Mouse (Mus musculus) ES-CJ7 (cell line): ENCODE measurements around the gene Dhx36.

Source experiments
- DNase-seq: peaks from one replicate; pipeline ENCODE4 v3.0.0; 2011; ENCODE audit warnings: low read depth, low spot score

Dhx36 gene

DNA sequence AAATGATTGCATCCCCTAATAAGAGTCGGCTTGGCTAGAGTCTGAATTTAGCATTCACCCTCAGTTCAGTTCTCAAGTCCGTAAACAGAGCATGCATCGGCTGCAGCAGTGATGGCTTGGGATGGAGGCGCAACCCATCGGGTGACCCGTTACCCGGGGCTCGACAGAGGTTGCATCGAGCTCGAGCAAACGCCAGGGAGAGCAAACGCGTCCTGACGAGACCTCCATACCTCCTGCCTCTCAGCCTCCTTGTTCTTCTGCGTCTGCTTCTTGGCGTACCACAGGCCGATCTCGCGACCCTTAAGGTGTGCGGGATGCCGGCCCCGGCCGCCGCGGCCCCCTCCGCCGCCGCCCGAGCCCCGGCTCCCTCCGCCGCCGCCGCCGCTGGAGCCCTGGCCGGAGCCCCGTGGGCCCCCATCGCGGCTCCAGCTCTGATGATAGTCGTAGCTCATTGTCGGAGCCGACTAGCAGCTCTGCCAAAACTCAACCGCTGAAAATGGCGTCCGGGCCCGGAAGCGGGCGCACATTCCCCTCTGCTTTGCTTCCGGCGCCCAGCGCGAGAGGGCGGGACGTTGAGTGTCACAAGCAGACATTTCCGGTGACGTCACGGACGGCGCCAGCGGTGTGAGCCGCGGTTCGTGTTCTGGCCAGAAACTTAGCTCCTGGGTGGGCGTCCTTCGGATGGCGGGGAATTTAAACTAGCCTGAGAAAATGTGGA, at the start of gene Dhx36:
TSS of gene Dhx36 (minus strand) at position 517 of the 718 bp plus-strand sequence.
- DNase-seq, result peak; percentile 95

DNA sequence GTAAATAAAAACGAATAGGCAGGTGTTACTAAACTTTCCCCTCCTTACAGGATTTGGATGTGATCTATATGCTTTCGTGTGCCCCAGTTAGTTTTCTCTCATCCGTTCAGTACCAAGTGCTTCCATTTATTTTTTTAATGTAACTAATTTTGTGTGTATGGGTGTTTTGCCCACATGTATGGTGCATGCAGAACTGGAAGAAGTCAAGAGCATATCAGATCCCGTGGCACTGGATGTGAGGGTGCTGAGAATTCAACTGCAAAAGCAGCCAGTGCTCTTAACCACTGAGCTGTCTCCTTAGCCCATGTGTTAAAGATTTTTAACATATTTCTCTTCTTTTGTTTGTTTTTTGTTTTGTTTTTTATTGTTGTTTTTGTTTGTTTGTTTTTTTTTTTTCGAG, 20.8 kb upstream of the Dhx36 start:
- no peak for DNase-seq

DNA sequence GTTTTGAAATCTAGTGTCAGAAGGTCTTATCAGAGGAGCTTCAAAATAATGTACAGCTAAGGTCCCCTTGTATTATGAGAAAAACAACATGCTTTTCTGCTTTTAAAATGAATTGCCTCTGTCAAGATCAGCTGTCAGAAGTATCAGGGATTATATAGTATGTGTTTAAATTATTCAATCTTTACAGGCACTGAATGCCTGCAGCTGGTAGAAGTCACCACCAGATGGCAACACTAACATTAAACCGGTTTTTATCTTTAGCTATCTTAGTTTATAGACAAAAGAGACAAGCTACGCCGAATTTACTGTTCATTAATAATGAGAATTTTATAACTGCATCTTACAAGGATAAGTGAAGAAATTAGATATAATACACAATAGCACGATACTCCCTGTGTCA, 20.4 kb upstream of the Dhx36 start:
- DNase-seq, result peak; percentile 7

DNA sequence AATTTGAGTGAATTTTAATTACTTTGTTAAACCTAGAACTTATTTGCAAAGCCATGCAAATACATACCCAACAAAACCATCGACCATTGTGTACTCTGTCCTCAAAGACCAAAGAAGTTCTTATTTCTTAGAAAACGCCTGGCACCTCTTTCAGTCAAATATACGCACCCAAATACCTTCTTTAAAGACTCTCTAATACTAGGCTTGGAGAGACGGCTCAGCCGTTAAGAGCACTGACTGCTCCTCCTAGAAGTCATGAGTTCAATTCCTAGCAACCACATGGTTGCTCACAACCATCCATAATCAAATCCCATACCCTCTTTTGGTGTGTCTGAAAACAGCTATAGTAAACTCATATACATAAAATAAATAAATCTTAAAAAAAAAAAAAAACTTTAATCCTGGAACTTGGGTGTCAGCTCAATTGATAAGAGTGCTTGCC, 423 bp upstream of the Dhx36 start:
- no peak for DNase-seq

DNA sequence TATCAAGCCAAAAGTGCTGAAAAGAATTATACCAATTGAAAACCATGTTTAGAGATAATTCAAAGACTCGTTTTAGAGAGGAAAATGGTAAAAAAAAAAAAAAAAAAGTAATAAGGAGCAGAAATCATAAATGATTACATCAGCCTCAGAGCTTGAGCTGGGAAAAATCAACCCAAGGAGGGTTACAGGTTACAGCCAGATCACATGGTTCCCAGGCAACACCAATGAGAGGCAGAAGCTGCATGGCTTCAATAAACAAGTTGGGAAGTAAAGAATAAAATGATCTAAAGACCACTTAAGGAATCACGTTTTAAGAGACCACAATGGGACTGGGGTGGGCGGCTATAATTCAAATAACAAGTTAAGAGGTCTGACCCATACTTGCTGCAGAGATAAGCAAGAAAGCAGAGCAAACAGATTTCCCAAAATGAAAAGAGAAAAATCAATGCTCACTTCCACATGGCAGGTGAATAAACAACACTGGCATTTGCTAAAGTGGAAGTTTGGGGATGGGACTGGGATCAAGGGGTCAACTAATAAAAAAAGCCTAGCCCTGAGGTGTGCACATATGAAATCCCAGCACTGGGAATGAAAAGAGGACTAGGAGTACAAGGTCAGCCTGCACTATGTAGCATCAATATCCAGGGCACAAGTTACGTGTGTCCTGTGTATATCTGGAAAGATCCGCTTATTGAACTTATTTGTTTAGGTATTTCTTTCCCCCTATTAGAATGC, 1.5 kb downstream of the Dhx36 start:
- no peak for DNase-seq

DNA sequence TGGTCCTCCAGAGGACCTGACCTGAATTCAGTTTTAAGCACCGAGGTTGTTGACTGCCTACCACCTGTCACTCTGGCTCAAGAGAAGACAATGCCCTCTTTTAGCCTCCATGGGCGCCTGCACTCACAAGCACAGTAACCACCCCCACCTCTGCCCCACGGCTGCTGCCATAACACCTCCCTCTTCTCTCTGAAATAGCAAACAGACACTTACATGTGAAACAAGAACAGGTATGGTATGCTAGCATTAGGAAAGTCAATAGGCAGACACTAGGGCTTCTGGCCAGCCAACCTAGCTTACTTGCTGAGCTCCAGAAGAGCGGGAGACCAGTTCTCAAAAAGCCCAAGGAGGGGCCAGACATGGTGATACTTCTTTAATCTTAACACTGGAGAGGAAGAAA, 7.5 kb downstream of the Dhx36 start:
- DNase-seq, result no peak

DNA sequence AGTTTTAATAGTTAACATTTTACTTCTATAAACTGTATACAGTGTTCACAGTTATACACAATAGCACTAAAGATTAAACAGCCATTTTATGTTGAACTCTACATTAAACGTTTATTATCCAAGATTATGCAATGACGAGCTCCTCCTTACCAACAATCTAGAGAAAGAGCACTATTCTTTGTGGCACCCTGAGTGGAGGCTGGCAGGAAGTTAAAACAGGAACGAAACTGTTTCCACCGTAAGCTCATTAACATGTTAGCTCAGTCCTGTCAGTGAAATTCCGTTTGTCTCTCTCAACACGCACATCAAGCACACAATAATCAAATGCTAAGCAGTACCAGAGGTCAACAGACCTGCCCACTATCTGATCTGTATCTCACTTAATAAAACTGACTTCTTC, 14.2 kb downstream of the Dhx36 start:
- no peak for DNase-seq

DNA sequence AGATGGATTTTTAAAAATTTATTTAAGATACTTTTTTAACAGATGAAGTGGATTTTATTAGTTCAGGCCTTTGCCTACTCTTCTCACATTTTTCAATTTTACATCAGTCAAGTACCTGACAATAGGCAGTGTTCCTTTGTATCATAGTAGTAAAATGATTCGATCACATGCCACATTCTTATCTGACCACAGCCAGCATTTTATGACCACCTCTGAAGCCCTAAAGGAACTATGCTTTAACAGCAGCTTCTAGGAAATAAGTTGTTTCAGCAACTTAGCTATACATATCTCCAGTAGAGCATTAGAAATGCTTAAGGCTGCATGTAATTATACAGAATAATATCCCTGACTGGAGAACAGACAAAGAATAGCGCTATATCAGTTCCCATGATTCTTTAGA, 22.5 kb downstream of the Dhx36 start:
- no peak for DNase-seq

DNA sequence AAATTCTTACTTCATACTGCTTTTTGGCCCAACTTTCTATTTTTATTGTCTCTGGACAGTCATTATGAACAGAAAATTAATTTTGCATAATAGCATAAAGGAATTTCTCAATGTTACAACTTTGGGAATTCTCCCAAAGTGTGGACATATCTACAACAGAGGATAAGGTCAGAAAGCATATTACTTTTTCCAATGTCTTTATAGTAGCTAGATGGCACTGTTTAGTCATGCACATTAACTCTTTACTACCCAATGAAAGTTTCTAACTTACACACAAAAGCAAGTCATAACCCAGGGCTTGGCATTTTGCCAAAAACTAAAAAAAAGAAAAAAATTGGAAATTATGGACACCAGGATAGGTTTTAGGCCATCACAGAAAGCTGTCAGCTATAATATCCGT, 36.6 kb downstream of the Dhx36 start:
- DNase-seq, result no peak

DNA sequence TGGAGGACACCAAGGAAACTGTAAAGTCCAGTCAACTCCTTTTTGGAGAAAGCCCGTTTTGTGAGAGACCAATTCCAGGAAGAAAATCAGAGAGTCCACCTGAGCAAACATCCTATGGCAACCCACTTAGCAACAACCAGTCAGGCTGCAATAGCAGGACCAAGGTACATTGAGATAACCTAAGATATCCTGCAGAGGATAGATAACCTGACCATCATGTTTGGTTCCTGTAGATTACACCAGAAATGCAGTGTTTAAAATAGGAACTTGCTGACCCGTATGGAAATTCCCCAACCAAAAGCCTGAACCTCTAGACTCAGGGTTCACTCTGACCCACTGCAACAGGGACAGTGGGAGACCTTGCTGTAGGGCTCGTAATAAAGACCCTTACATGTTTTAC, 42.5 kb downstream of the Dhx36 start:
- no peak for DNase-seq

DNA sequence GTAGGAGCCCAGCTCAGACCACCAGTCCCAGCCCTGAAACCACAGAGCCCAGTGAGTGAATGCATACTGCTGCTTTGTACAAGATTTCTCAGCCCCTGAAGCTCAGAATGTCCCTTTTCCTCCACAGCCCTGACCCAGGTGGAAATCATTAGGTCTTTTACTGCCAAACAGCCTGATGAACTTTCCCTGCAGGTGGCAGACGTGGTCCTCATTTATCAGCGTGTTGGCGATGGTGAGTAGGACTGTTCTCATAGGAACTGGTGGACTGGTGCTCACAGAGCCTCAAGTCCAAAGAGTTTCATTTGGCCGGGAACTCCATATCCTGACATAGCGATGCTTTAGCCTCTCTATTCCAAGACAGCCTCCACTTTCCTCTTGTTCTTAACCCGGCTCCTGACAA, 47.3 kb downstream of the Dhx36 start:
- DNase-seq, result no peak

DNA sequence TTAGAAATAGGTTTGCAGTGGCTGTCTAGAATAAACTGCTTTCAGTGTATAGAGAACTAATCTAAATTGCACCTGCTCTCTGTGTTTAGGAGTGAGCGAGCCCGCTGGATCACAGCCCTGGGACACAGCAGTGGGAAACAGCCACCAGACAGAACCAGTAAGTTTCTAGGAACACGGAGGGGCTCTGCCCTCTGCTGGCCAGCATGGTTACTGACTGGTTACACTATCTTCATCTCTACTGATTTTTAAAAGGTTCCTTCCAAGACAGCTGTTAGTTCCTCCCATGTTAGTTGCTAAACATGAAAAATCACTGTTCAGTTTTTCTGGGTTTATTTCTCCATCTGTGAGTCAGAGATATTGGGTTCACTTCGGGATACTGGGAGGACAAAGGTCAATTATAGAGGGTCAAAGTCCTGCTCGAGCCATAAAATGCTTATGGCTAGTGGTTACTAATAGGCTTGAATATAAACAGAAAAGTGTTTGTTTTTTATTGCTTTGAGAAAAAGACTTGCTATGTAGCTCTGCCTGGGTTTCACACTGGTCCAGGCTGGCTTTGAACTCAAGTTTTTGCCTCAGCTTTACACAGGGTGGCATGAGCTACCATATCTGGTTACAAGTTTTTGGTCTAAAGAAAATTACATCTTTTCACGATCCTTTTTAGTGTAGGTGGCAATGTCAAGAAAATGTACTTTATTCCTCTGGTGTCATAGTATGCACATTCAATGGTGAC, 48.4 kb downstream of the Dhx36 start:
- DNase-seq, result peak; percentile 52

DNA sequence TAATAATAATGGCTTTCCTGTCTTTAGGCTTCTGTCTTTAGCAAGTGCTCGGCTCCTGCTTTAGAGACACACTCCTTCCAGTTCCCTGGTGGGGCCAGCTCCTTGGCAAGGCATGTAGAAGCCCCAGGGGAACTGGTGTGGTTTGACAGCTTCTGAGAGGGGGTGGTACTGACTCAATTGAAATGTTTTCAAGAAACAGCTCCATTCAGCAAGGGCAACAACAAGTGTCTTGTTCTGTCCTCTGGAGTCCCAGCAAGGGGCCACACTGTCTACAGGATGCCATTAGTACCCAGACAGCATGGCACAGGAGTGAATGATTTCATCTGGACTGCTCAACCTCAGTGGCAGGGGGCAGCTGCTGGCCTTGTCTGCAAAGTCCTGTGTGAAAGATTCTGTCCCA, 51.0 kb downstream of the Dhx36 start:
- DNase-seq, result no peak

DNA sequence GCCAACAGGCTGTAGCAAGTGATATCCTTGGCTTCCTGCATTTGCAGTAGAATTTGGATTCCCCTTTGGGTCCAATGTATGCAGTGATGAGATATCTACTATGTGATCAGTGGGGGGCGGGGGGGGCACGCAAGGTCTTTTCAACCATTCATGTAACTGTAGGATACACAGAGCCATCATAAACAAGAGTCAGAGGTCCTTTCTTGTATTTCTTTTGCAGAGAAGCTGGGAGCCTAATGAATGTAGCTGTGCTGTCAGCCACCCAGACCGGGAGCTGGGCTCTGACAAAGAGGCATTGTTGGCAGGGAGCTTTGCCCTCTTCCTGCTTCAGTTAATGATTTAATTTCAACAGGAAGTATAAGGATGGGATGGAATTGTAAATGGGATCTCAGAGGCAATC, 52.7 kb downstream of the Dhx36 start:
- no peak for DNase-seq

DNA sequence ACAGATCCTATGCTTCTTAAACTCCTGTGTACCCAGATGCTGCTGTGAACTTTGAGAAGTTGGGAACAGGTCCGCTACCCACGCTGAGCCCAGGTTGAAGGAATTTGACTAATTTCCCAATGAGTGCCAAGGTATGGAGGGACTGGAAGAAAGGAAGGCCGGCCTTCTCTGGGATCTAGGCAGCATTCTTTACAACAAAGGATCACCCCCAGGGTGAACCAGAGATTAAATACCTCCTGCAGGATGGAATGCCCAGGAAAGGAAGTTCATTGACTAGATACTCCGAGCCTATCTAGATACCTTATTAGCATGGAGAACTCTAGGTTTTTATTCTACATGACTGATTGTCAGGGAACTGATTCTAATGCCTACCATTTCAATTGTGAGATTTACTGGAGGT, 53.8 kb downstream of the Dhx36 start:
- no peak for DNase-seq

DNA sequence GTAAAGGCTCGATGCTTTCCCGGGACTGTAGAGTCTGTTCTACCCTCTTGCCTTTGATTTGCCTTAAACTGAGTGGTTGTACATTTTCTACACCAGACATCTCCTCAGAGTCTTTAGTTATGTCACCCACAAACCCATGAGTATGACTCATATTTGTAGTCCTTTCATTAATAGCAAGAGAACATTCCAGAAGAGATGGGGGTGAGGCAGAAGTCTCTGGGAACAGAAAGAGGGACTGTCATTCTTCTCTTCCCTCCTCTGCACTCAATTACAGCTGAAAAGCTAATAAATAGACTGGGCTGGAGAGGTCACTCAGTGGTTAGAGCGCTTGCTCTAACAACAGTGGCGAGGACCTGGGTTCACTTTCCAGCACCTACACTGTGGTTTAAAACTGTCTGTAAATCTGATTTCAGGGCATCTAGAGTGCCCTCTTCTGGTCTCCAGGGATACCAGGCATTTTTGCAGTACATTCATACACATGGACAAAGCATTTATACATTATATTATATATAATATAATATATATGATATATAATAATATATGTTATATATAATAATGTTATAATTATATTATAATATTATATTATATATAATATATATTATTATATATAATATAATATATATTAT, 56.8 kb downstream of the Dhx36 start:
- peak; percentile 19 for DNase-seq

DNA sequence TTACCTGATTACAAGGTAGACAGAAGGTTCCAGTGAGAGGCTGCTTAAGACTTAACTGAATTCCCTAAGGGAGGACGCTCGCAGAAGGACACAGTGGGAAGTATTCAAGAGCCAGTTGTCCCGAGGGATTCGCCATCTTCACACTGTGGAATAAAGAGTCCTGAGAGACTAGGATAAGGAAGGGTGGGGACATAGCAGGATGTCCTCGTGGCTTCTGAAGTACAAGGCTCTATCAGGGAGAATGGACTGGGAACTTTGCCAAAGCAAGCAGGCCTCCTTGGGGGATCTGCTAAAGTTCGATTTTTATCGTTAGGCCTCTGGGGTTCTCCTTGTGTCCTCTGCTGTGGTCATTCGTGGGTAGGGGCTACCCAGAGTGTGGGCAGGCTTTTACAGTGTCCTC, 59.7 kb downstream of the Dhx36 start:
- no peak for DNase-seq

DNA sequence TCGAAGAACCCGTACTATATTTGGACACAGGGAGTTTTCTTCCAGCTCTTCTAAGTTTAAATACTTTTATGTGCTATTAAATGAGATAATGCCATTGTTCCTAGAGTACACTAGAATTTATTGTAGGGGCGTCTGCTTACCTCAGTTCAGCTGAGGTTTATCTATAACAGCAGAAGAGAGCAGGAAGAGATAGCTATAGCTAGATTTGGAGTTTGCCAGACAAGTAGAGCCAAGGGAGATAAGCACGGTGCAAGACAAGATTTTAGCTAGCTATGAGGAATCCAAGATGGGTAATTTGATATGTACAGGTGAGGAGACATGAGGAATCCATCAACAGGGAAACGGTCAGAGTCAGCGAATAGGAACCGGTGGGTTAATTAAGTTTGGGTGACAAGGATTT, 60.5 kb downstream of the Dhx36 start:
- no peak for DNase-seq

DNA sequence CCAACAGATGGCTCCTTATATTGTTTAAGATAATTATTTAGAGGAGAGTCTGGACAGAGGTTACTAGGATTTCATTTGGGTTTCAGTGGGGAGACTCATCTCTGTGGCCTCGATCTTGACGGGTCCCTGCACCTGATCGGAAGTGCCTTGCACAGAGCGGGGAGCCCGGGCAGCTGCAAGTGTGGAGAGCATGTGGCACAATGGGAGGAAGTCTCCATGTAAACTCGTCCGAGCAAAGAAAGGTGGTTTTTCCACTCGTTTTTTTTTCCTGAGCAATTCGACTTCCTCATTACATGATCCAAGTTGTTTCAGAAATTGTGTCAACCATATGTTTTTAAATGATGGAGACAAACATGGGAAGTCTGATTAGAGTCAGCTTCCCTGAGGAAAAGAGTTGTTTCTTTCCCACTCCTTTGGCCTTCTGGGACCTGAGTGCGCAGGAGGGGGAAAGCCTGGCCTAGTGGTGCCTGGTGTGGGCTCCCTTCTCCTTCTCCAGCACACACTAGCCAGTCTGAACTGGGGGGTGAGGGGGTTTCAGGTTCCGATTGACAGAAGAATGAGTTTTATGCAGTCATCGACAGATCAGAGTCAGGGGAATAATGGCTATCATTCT, 63.1 kb downstream of the Dhx36 start:
- no peak for DNase-seq

DNA sequence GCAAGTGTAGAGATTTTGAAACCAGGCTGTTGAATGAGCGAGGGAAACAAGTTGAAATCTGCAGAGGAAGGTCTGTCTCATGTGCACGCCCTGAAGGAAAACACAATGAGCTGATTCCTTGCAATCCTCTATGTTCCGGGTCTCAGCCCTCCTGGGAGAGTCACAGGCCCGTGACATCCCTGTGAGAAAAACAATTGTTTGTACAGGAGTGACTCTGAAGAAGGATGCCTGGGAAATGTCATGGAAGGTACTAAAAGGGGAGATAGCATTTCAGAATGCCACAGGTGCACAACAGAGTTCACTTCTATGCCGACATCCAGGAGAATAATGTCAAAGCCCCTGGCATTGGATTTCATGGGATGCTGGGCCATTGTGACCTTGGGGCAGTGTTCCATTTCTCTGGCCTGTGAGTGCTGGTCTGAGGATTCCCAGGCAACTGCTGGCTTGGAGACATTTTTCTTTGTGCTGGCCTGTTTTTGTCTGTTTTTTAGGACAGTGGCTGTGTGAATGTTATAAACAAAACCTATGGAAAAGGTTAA, 66.3 kb downstream of the Dhx36 start:
- DNase-seq, result no peak

DNA sequence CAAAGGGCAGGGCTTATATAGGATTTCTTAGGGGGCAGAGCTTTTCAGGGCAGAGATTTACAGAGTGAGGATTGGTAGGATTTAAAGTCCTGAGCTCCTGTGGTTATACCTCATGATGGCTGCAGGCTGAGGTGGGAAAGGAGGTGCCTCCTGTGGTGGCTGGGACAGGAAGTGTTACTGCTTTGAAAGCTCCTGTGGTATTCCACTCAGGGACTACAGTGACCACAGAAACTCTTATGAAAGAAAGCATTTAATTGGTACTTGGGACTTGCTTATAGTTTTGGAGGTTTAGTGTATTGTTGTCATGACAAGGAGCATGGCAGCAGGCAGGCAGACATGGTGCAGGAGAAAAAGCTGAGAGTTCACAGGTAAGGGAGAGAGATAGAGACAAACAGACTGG, 70.9 kb downstream of the Dhx36 start:
- no peak for DNase-seq

DNA sequence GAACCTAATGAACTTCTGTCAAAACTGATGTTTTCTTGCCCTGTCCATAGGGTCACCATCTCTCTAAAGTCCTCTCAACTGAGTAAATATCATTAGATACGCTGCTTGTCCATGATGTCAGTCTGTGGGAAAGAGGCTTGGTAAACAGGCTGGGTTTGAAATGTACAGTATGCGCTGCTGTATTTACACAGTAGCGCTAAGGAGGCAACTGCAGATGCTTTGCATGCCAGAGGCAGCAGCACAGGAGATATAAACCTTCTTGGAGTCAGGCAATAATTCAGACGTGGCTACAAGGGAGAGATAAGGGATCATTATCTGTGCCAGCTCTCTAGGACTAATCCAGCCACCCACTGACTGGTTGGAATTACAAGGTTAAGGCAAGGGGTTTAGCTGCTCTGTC, 73.1 kb downstream of the Dhx36 start:
- no peak for DNase-seq
